Mouse (Mus musculus): Measurements from ENCODE around the gene Ubr4. TPM values are rescaled to one million over a fixed set of nuclear protein-coding genes. Genes with fewer than 3 reads are reported as not detected.
A peak's percentile ranks its signal among the peaks of the same experiment; 100 is the strongest.

Ubr4 gene
- polyA plus RNA-seq, 1 experiment from 2014 or later = 86.6 TPM

DNA sequence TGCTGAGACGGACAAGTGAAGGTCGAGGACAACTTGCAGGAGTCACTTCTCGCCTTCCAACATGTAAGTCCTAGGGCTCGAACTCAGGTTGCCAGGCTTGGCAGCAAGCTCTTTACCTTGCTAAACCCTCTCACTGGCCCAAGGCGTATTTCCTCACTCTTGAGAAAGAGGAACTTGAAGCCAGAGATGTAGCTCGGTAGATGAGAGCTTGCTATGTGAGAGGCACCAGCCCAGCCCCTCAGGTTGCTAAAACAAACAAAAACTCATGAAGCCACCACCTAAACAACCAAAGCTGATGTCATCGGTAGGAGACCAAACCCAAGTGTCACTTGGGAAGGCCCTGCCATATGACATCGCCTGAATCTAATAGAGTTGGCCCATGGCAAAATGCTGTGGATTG lies 151.5 kb downstream of the Ubr4 start:
- Histone ChIP-seq H3K9ac (replicated peaks; ENCODE audit: low read depth, low read length) (no peak overlapping the region), H3K9me3 (ENCODE audit: control insufficient read depth, low read depth, low read length) (no peaks in the 10 kb centered on the region), H3K4me1 (ENCODE audit: control insufficient read depth, insufficient read depth, low read length) (no peaks in the 10 kb centered on the region), H3K36me3 (ENCODE audit: control insufficient read depth, insufficient read depth, low read length) (no peaks in the 10 kb centered on the region), H3K27me3 (ENCODE audit: control insufficient read depth, insufficient read depth, low read length) (no peaks in the 10 kb centered on the region), H3K4me3 (ENCODE audit: low read depth, low read length) (no peak overlapping the region), H3K4me2 (replicated peaks; ENCODE audit: low read depth, low read length) (no peak overlapping the region), H3K27ac (ENCODE audit: low read length) (no peak overlapping the region)
- ATAC-seq (ENCODE audit: insufficient number of reproducible peaks, insufficient read depth, low FRiP score, low read depth) = no peak
- 81% methylated on average over 8 of the region's 8 CpGs for WGBS

DNA sequence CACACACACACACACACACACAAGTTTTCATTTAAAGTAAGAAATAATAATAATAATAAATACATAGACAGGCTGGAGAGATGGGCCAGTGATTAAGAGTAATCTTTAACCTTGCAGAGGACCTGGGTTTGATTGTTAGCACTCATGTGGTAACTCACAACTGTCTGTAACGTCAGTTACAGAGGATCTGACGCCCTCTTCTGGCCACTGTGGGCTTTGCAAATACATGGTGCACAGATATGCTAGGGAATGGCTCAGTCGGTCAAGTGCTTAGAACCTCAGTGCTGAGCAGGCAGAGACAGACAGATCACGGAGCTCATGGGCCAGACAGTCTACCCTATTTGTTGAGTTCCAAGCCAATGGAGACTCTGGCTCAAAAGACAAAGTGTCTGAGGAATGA lies 153.3 kb downstream of the Ubr4 start:
- Histone ChIP-seq H3K27me3 (ENCODE audit: control insufficient read depth, insufficient read depth, low read length) (no peaks in the 10 kb centered on the region), H3K4me3 (ENCODE audit: low read depth, low read length) (no peak overlapping the region), H3K4me2 (replicated peaks; ENCODE audit: low read depth, low read length) (no peak overlapping the region), H3K27ac (ENCODE audit: low read length) (no peak overlapping the region), H3K9ac (replicated peaks; ENCODE audit: low read depth, low read length) (no peak overlapping the region), H3K9me3 (ENCODE audit: control insufficient read depth, low read depth, low read length) (no peaks in the 10 kb centered on the region), H3K36me3 (ENCODE audit: control insufficient read depth, insufficient read depth, low read length) (no peaks in the 10 kb centered on the region), H3K4me1 (ENCODE audit: control insufficient read depth, insufficient read depth, low read length) (no peaks in the 10 kb centered on the region)
- no peak for ATAC-seq (ENCODE audit: insufficient number of reproducible peaks, insufficient read depth, low FRiP score, low read depth)
- WGBS = 79% methylated on average over 4 of the region's 4 CpGs

DNA sequence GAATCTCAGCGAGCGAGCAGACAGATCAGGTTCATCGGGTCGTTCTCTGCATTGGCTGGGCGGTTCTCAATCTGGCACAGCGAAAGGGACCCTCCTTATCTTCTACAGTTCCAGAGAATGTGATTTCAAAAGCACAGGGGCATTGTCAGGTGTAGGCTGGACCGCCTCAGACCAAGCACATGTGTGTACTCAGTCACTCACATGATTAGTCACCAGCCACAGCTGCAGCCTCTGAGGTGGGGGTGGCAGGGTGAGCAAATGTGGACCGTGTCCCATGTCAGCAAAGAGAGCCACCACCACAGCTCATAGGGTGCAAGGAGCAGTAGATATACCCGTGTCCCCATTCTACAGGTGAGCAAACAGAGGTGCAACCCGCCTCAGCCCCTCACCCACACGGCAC lies 154.3 kb downstream of the Ubr4 start:
- ATAC-seq (ENCODE audit: insufficient number of reproducible peaks, insufficient read depth, low FRiP score, low read depth) = peak; percentile 66
- 85% methylated on average over 11 of the region's 11 CpGs for WGBS

GRCm38 (mm10) chr4:139509069-139509468 lies 156.7 kb downstream of the Ubr4 start:
- H3K4me3 ChIP-seq (ENCODE audit: low read depth, low read length) = no peak overlapping the region
- no peaks in the 10 kb centered on the region for H3K27me3 ChIP-seq (ENCODE audit: control insufficient read depth, insufficient read depth, low read length)
- H3K9ac ChIP-seq (replicated peaks; ENCODE audit: low read depth, low read length) = no peak overlapping the region
- H3K4me2 ChIP-seq (replicated peaks; ENCODE audit: low read depth, low read length) = no peak overlapping the region
- H3K27ac ChIP-seq (ENCODE audit: low read length) = no peak overlapping the region
- WGBS = 69% methylated on average over 2 of the region's 2 CpGs
- ATAC-seq (ENCODE audit: insufficient number of reproducible peaks, insufficient read depth, low FRiP score, low read depth) = no peak
- no peaks in the 10 kb centered on the region for H3K36me3 ChIP-seq (ENCODE audit: control insufficient read depth, insufficient read depth, low read length)
- no peaks in the 10 kb centered on the region for H3K4me1 ChIP-seq (ENCODE audit: control insufficient read depth, insufficient read depth, low read length)
- no peaks in the 10 kb centered on the region for H3K9me3 ChIP-seq (ENCODE audit: control insufficient read depth, low read depth, low read length)

More for the DNA sequence above, 154.3 kb downstream of the Ubr4 start:
- no peak overlapping the region for H3K9ac ChIP-seq (replicated peaks; ENCODE audit: low read depth, low read length)
- no peaks in the 10 kb centered on the region for H3K27me3 ChIP-seq (ENCODE audit: control insufficient read depth, insufficient read depth, low read length)
- H3K36me3 ChIP-seq (ENCODE audit: control insufficient read depth, insufficient read depth, low read length) = no peaks in the 10 kb centered on the region
- no peaks in the 10 kb centered on the region for H3K4me1 ChIP-seq (ENCODE audit: control insufficient read depth, insufficient read depth, low read length)
- no peaks in the 10 kb centered on the region for H3K9me3 ChIP-seq (ENCODE audit: control insufficient read depth, low read depth, low read length)
- H3K4me3 ChIP-seq (ENCODE audit: low read depth, low read length) = no peak overlapping the region
- no peak overlapping the region for H3K27ac ChIP-seq (ENCODE audit: low read length)
- no peak overlapping the region for H3K4me2 ChIP-seq (replicated peaks; ENCODE audit: low read depth, low read length)

DNA sequence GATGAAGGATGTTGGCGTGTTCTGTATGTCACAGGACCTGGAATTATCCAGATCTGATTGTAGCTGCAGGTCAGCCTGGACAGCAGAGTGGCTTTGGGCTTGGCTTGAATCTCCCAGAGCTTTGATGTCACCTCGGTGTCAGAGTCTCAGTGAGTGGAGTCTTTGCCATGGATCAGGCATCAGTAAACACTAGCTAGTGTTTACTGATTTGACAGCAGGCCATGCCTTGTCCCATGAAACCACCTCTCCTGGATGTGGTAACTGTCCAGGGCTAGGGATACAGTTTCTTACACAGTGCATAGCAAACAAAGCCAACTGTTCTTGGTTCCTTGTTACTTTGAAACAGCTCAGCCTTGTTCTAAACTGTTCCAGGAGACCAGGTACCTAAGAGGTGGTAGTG lies 159.1 kb downstream of the Ubr4 start:
- no peaks in the 10 kb centered on the region for H3K4me1 ChIP-seq (ENCODE audit: control insufficient read depth, insufficient read depth, low read length)
- no peaks in the 10 kb centered on the region for H3K9me3 ChIP-seq (ENCODE audit: control insufficient read depth, low read depth, low read length)
- no peak overlapping the region for H3K4me2 ChIP-seq (replicated peaks; ENCODE audit: low read depth, low read length)
- WGBS = 75% methylated on average over 2 of the region's 2 CpGs
- H3K36me3 ChIP-seq (ENCODE audit: control insufficient read depth, insufficient read depth, low read length) = no peaks in the 10 kb centered on the region
- no peak overlapping the region for H3K4me3 ChIP-seq (ENCODE audit: low read depth, low read length)
- H3K27me3 ChIP-seq (ENCODE audit: control insufficient read depth, insufficient read depth, low read length) = no peaks in the 10 kb centered on the region
- ATAC-seq (ENCODE audit: insufficient number of reproducible peaks, insufficient read depth, low FRiP score, low read depth) = no peak
- H3K9ac ChIP-seq (replicated peaks; ENCODE audit: low read depth, low read length) = no peak overlapping the region
- no peak overlapping the region for H3K27ac ChIP-seq (ENCODE audit: low read length)

- Histone ChIP-seq H3K9ac (replicated peaks; ENCODE audit: low read depth, low read length) (no peak overlapping the region), H3K4me1 (ENCODE audit: control insufficient read depth, insufficient read depth, low read length) (no peaks in the 10 kb centered on the region), H3K36me3 (ENCODE audit: control insufficient read depth, insufficient read depth, low read length) (no peaks in the 10 kb centered on the region), H3K9me3 (ENCODE audit: control insufficient read depth, low read depth, low read length) (no peaks in the 10 kb centered on the region), H3K4me3 (ENCODE audit: low read depth, low read length) (no peak overlapping the region), H3K4me2 (replicated peaks; ENCODE audit: low read depth, low read length) (no peak overlapping the region), H3K27me3 (ENCODE audit: control insufficient read depth, insufficient read depth, low read length) (no peaks in the 10 kb centered on the region), H3K27ac (ENCODE audit: low read length) (no peak overlapping the region)
- 79% methylated on average over 2 of the region's 2 CpGs for WGBS
- ATAC-seq (ENCODE audit: insufficient number of reproducible peaks, insufficient read depth, low FRiP score, low read depth) = no peak
Observed at GRCm38 (mm10) chr4:139512985-139513384, 160.6 kb downstream of the Ubr4 start.

DNA sequence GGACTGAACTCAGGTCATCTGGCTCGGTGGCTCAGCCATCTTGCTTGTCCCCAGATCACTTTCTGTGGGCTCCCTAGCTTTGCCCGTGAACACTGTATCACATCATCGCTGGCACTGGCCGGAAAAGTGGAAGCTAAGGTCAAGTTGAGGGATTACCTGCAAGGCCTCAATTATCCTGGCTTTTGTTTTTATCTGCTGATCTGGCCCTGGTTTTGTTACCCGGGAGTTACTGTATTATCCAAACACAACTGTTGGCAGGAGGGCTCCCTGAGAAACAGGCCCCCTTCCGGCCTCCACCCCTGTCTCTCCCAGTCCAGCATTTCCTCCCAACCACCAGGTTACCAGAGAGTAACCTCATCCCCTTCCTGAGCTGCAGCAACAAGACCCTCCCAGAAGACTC lies 166.8 kb downstream of the Ubr4 start:
- no peak overlapping the region for H3K4me2 ChIP-seq (replicated peaks; ENCODE audit: low read depth, low read length)
- no peaks in the 10 kb centered on the region for H3K27me3 ChIP-seq (ENCODE audit: control insufficient read depth, insufficient read depth, low read length)
- ATAC-seq (ENCODE audit: insufficient number of reproducible peaks, insufficient read depth, low FRiP score, low read depth) = no peak
- WGBS = 58% methylated on average over 6 of the region's 6 CpGs
- no peaks in the 10 kb centered on the region for H3K36me3 ChIP-seq (ENCODE audit: control insufficient read depth, insufficient read depth, low read length)
- H3K9me3 ChIP-seq (ENCODE audit: control insufficient read depth, low read depth, low read length) = no peaks in the 10 kb centered on the region
- H3K27ac ChIP-seq (ENCODE audit: low read length) = no peak overlapping the region
- H3K9ac ChIP-seq (replicated peaks; ENCODE audit: low read depth, low read length) = no peak overlapping the region
- H3K4me3 ChIP-seq (ENCODE audit: low read depth, low read length) = no peak overlapping the region
- H3K4me1 ChIP-seq (ENCODE audit: control insufficient read depth, insufficient read depth, low read length) = no peaks in the 10 kb centered on the region

DNA sequence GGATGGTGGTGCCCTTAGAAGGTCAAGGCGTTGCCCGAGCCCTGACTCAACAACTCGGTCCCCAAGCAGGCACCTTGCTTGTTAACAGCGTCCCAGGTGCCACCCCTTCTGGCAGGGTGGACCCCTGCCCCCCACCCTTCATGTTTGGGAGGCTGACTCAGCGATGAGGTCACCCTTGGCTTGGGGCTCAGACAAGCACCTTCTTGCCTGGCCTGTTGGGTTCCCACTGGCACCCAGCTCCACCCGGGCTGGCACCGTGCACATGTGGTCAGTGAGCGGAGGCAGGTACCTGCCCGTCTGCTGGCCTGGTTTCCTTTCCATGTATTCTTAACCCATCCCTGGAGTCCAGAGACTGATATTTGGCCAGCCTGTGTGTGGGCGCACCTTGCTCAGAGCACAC lies 169.5 kb downstream of the Ubr4 start:
- H3K4me2 ChIP-seq (replicated peaks; ENCODE audit: low read depth, low read length) = no peak overlapping the region
- H3K36me3 ChIP-seq (ENCODE audit: control insufficient read depth, insufficient read depth, low read length) = no peaks in the 10 kb centered on the region
- H3K4me3 ChIP-seq (ENCODE audit: low read depth, low read length) = no peak overlapping the region
- H3K9me3 ChIP-seq (ENCODE audit: control insufficient read depth, low read depth, low read length) = no peaks in the 10 kb centered on the region
- no peak overlapping the region for H3K27ac ChIP-seq (ENCODE audit: low read length)
- no peaks in the 10 kb centered on the region for H3K4me1 ChIP-seq (ENCODE audit: control insufficient read depth, insufficient read depth, low read length)
- ATAC-seq (ENCODE audit: insufficient number of reproducible peaks, insufficient read depth, low FRiP score, low read depth) = no peak
- no peak overlapping the region for H3K9ac ChIP-seq (replicated peaks; ENCODE audit: low read depth, low read length)
- WGBS = 87% methylated on average over 10 of the region's 10 CpGs
- H3K27me3 ChIP-seq (ENCODE audit: control insufficient read depth, insufficient read depth, low read length) = no peaks in the 10 kb centered on the region

DNA sequence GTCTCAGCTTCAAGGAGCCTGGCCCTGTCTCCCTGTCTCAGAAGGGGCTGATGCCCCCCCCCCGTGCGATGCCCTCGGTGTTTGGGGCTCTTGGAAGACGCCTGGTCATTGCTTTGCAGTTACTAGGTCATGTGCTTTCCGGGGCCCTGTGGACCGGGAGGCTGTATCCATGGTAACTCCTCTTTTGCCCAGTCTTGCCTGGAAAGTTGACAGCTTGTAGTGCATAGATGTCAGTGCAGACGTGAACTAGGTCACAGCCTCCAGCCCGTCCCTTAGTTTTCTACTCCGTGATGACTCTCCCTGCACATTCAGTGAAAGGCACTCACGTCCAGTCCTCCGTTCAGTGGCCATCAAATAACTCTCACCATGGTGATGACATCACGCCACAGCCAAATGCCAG lies 174.1 kb downstream of the Ubr4 start:
- Histone ChIP-seq H3K9ac (replicated peaks; ENCODE audit: low read depth, low read length) (no peak overlapping the region), H3K27ac (ENCODE audit: low read length) (no peak overlapping the region), H3K36me3 (ENCODE audit: control insufficient read depth, insufficient read depth, low read length) (no peaks in the 10 kb centered on the region), H3K4me1 (ENCODE audit: control insufficient read depth, insufficient read depth, low read length) (no peaks in the 10 kb centered on the region), H3K27me3 (ENCODE audit: control insufficient read depth, insufficient read depth, low read length) (no peaks in the 10 kb centered on the region), H3K4me2 (replicated peaks; ENCODE audit: low read depth, low read length) (no peak overlapping the region), H3K9me3 (ENCODE audit: control insufficient read depth, low read depth, low read length) (no peaks in the 10 kb centered on the region), H3K4me3 (ENCODE audit: low read depth, low read length) (no peak overlapping the region)
- 71% methylated on average over 12 of the region's 12 CpGs for WGBS
- no peak for ATAC-seq (ENCODE audit: insufficient number of reproducible peaks, insufficient read depth, low FRiP score, low read depth)

All from stomach, embryonic 14.5 days (tissue).